Comparison of ENCODE assay signal across 13 mouse cellular contexts in the genomic region with DNA sequence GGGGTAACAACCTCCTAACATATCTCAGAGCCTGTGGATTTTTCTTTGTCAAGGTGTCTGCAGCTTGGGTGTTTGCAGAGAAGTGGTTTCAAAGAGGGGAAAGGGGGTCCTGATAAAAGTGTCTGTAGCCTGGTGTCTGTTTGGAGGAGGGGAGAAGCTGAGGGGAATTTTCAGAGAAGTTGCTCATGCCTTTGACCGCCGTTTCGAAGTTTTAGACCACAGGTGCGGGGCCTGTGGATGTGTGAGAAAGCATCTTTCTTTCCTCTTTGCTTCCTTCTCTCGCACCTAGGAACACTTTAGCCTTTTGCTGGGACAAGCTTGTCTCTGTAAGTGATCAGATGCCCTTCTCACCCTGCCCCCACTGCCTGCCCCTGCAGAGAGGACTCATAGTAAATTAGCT. TPM values are rescaled to one million over a fixed set of nuclear protein-coding genes. Genes with fewer than 3 reads are reported as not detected.
DNase-seq lines count a peak whose midpoint lies in the region; ATAC-seq and TF ChIP-seq lines count a peak whose summit lies in the region.
"Had no signal": no experiment of that assay in that cellular context is flagged by ENCODE, and none has a peak within 500 bp of the region (broad histone marks: within the 10 kb centered on the region; RNA-seq: fewer than 3 reads in every experiment).

No protein-coding gene starts in this region.

- TF ChIP-seq CTCF in forebrain, postnatal 0 days (IDR thresholded peaks at IDR 0.05; ENCODE audit: low read depth), result no peak

- peaks cover 50% of the 10 kb centered on the region for H3K27me3 ChIP-seq in heart, embryonic 14.5 days (ENCODE audit: control insufficient read depth, insufficient read depth, low read length)
- H3K27me3 ChIP-seq in embryonic facial prominence, embryonic 12.5 days, result peaks cover 45% of the 10 kb centered on the region
- peaks cover 7% of the 10 kb centered on the region for H3K27me3 ChIP-seq in forebrain, postnatal 0 days (ENCODE audit: insufficient read depth, low read length)
- peaks cover 48% of the 10 kb centered on the region for H3K27me3 ChIP-seq in midbrain, embryonic 12.5 days

- no peak overlapping the region for H3K9ac ChIP-seq in heart, embryonic 14.5 days (ENCODE audit: low read length)
- no peak overlapping the region for H3K9ac ChIP-seq in embryonic facial prominence, embryonic 12.5 days
- H3K9ac ChIP-seq in forebrain, postnatal 0 days, result peak overlapping the region; percentile 64
- no peak overlapping the region for H3K9ac ChIP-seq in midbrain, embryonic 12.5 days (replicated peaks)

- H3K36me3 ChIP-seq in heart, embryonic 14.5 days (ENCODE audit: control insufficient read depth, insufficient read depth, low read length), result no peaks in the 10 kb centered on the region
- no peaks in the 10 kb centered on the region for H3K36me3 ChIP-seq in embryonic facial prominence, embryonic 12.5 days
- H3K36me3 ChIP-seq in forebrain, postnatal 0 days (ENCODE audit: insufficient read depth), result no peaks in the 10 kb centered on the region
- no peaks in the 10 kb centered on the region for H3K36me3 ChIP-seq in midbrain, embryonic 12.5 days

- peaks cover 11 to 14% of the 10 kb centered on the region in 2 experiments for H3K4me1 ChIP-seq in heart, embryonic 14.5 days (ENCODE audit: control insufficient read depth in 2 of 2, insufficient read depth in 2 of 2, low read length in 2 of 2)
- H3K4me1 ChIP-seq in embryonic facial prominence, embryonic 12.5 days, result 0 out of 2 replicates have a peak, but pooled peaks cover 4% of the 10 kb centered on the region
- 0 out of 2 replicates have a peak, but pooled peaks cover 4% of the 10 kb centered on the region for H3K4me1 ChIP-seq in forebrain, postnatal 0 days (ENCODE audit: insufficient read depth)
- H3K4me1 ChIP-seq in midbrain, embryonic 12.5 days, result peaks cover 22% of the 10 kb centered on the region; the same call in 1 of the 2 replicates

- no peak overlapping the region for H3K27ac ChIP-seq in heart, embryonic 14.5 days (replicated peaks in 1 of 2; ENCODE audit: control insufficient read depth in 1 of 2, insufficient read depth in 1 of 2, low read depth in 2 of 2, low read length in 2 of 2)
- H3K27ac ChIP-seq in embryonic facial prominence, embryonic 12.5 days, result no peak overlapping the region
- no peak overlapping the region for H3K27ac ChIP-seq in forebrain, postnatal 0 days (ENCODE audit: low read depth, low read length)
- H3K27ac ChIP-seq in midbrain, embryonic 12.5 days (replicated peaks), result no peak overlapping the region
- H3K27ac ChIP-seq: macrophage had no signal

- WGBS in heart, embryonic 14.5 days, result 13% methylated on average over 5 of the region's 5 CpGs
- 3% methylated on average over 5 of the region's 5 CpGs for WGBS in embryonic facial prominence, embryonic 12.5 days
- WGBS in forebrain, postnatal 0 days, result 16% methylated on average over 5 of the region's 5 CpGs
- 7% methylated on average over 5 of the region's 5 CpGs for WGBS in midbrain, embryonic 12.5 days

- DNase-seq in heart, postnatal 25 days (ENCODE audit: low spot score), result no peak
- no peak for DNase-seq in forebrain, postnatal 0 days
- no peak for DNase-seq in adrenal gland, adult 2 months
- no peak for DNase-seq in kidney, postnatal 14 days
- DNase-seq: adrenal gland, adult 8-10 months; thymus, adult 2 months had no signal

- ATAC-seq in heart, embryonic 14.5 days (ENCODE audit: insufficient number of reproducible peaks, insufficient read depth, low FRiP score, low read depth), result no peak
- no peak for ATAC-seq in embryonic facial prominence, embryonic 12.5 days (ENCODE audit: insufficient number of reproducible peaks, insufficient read depth, low FRiP score, low TSS enrichment)
- no peak for ATAC-seq in forebrain, postnatal 0 days
- ATAC-seq in midbrain, embryonic 12.5 days (ENCODE audit: low FRiP score, low read depth), result no peak
- no peak for ATAC-seq in erythroblast, adult 5-6 weeks (replicated peaks; ENCODE audit: low FRiP score, poor library complexity, severe bottlenecking)

- H3K4me3 ChIP-seq in heart, embryonic 14.5 days (ENCODE audit: control insufficient read depth in 1 of 2, insufficient read depth in 1 of 2, low read depth in 1 of 2, low read length in 2 of 2), result peak overlapping the region in 1 of 2 experiments; percentile 55; a peak in 2 of 4 replicates
- peak overlapping the region; percentile 59 for H3K4me3 ChIP-seq in embryonic facial prominence, embryonic 12.5 days
- H3K4me3 ChIP-seq in forebrain, postnatal 0 days (ENCODE audit: low read depth, low read length), result peak overlapping the region; percentile 66
- peak overlapping the region; percentile 64 for H3K4me3 ChIP-seq in midbrain, embryonic 12.5 days

- H3K4me2 ChIP-seq in heart, embryonic 14.5 days (ENCODE audit: low read length), result peak overlapping the region; percentile 94
- H3K4me2 ChIP-seq in embryonic facial prominence, embryonic 12.5 days (replicated peaks), result peak overlapping the region; percentile 99
- H3K4me2 ChIP-seq in forebrain, postnatal 0 days (ENCODE audit: low read depth), result peak overlapping the region; percentile 95
- H3K4me2 ChIP-seq in midbrain, embryonic 12.5 days (replicated peaks), result peak overlapping the region; percentile 98

- intact Hi-C loops in heart, postnatal 25 days (cut with DNase I), result no loop called here

- H3K9me3 ChIP-seq in heart, embryonic 14.5 days (ENCODE audit: control insufficient read depth, low read length), result no peaks in the 10 kb centered on the region
- no peaks in the 10 kb centered on the region for H3K9me3 ChIP-seq in embryonic facial prominence, embryonic 12.5 days
- no peaks in the 10 kb centered on the region for H3K9me3 ChIP-seq in forebrain, postnatal 0 days (ENCODE audit: low read length)
- no peaks in the 10 kb centered on the region for H3K9me3 ChIP-seq in midbrain, embryonic 12.5 days

RNA-seq across cellular contexts. Expression of a gene that starts 1.3 kb away (rescaled TPM):
- not detected in 2 replicates for polyA plus RNA-seq in heart, embryonic 14.5 days (2014; fragmentation: Nextera tagmentation; extraction: Ambion mirVana)
- total RNA-seq in heart, postnatal 25 days (2021), result not detected
- 0.52 and 0.81 TPM in 2 replicates for polyA plus RNA-seq in embryonic facial prominence, embryonic 12.5 days (2016; fragmentation: Nextera tagmentation; extraction: Ambion mirVana)
- total RNA-seq in forebrain, postnatal 0 days (2014; rRNA removed), result 0.77 and 1.5 TPM in 2 replicates
- 1.1 and 1.2 TPM in 2 replicates for polyA plus RNA-seq in forebrain, postnatal 0 days (2015; fragmentation: Nextera tagmentation; extraction: Ambion mirVana)
- polyA plus RNA-seq in midbrain, embryonic 12.5 days (2016; fragmentation: Nextera tagmentation; extraction: Ambion mirVana), result 0.74 and 1.2 TPM in 2 replicates
- total RNA-seq in adrenal gland, adult 2 months (2021), result not detected
- polyA plus RNA-seq in adrenal gland, adult 2 months (2012; rRNA removed), result not detected in 2 replicates
- total RNA-seq in erythroblast, adult 5-6 weeks (2015; ENCODE audit: low replicate concordance), result not detected in 2 replicates
- not detected in 2 replicates for total RNA-seq in erythroblast, adult 5-6 weeks (2017; ENCODE audit: low replicate concordance)
- total RNA-seq: adrenal gland, adult 8-10 months; common myeloid progenitor, adult 5-6 weeks; gastrocnemius, postnatal 4 days had no signal
- polyA plus RNA-seq: macrophage; thymus, adult 2 months had no signal

RNA-seq across cellular contexts. Expression of a gene that starts 3.3 kb away (rescaled TPM):
- 3.5 and 4.0 TPM in 2 replicates for polyA plus RNA-seq in heart, embryonic 14.5 days (2014; fragmentation: Nextera tagmentation; extraction: Ambion mirVana)
- not detected for total RNA-seq in heart, postnatal 25 days (2021)
- 7.9 and 8.3 TPM in 2 replicates for polyA plus RNA-seq in embryonic facial prominence, embryonic 12.5 days (2016; fragmentation: Nextera tagmentation; extraction: Ambion mirVana)
- total RNA-seq in forebrain, postnatal 0 days (2014; rRNA removed), result 25.1 and 49.2 TPM in 2 replicates
- polyA plus RNA-seq in forebrain, postnatal 0 days (2015; fragmentation: Nextera tagmentation; extraction: Ambion mirVana), result 29.7 and 32.0 TPM in 2 replicates
- polyA plus RNA-seq in midbrain, embryonic 12.5 days (2016; fragmentation: Nextera tagmentation; extraction: Ambion mirVana), result 9.8 and 10.0 TPM in 2 replicates
- total RNA-seq in adrenal gland, adult 2 months (2021), result 1 to 10 TPM in 1 of 2 experiments, under 1 TPM in 1; 0.43 to 1.7 TPM
- 0.36 and 1.6 TPM in 2 replicates for polyA plus RNA-seq in adrenal gland, adult 2 months (2012; rRNA removed)
- total RNA-seq in erythroblast, adult 5-6 weeks (2015; ENCODE audit: low replicate concordance), result not detected in 2 replicates
- total RNA-seq in erythroblast, adult 5-6 weeks (2017; ENCODE audit: low replicate concordance), result not detected in 2 replicates
- total RNA-seq: common myeloid progenitor, adult 5-6 weeks had no signal
- polyA plus RNA-seq: macrophage had no signal
